In the genomic region with DNA sequence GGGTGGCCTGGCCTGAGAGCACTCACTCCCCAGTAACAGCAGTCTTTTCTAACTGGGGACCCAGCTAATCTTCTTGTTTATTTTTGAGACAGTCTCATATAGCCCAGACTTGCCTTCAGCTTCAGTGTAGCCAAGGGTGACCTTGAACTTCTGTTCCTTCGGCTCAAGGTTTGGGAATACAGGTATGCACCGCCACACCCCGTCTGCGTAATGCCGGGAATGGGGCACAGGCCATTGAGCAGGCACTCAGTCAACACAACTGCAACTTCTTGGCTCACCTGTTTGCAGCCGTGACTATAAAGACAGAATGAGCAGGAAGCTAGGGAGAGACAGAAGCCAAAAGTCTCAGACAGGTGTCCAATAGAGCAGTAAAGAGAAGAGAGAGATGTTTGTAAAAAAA, we compare ENCODE assay signal across 33 mouse cellular contexts. TPM values are rescaled to one million over a fixed set of nuclear protein-coding genes. Genes with fewer than 3 reads are reported as not detected.
DNase-seq lines count a peak whose midpoint lies in the region; ATAC-seq and TF ChIP-seq lines count a peak whose summit lies in the region.
"Had no signal": no experiment of that assay in that cellular context is flagged by ENCODE, and none has a peak within 500 bp of the region (broad histone marks: within the 10 kb centered on the region; RNA-seq: fewer than 3 reads in every experiment).

No protein-coding gene starts in this region.

- H3K27me3 ChIP-seq in kidney, adult 2 months (replicated peaks; ENCODE audit: control insufficient read depth, insufficient read depth, low read length) = no peaks in the 10 kb centered on the region
- H3K27me3 ChIP-seq in kidney, embryonic 15.5 days = peaks cover 40% of the 10 kb centered on the region
- 0 out of 2 replicates have a peak, but pooled peaks cover 12% of the 10 kb centered on the region for H3K27me3 ChIP-seq in intestine, postnatal 0 days (replicated peaks; ENCODE audit: control insufficient read depth, insufficient read depth, low read length)
- H3K27me3 ChIP-seq in stomach, postnatal 0 days (ENCODE audit: control insufficient read depth, insufficient read depth, low read length) = no peaks in the 10 kb centered on the region

- TF ChIP-seq EP300 in stomach, postnatal 0 days (optimal IDR thresholded peaks at IDR 0.05) = no peak

- no peak overlapping the region for H3K9ac ChIP-seq in kidney, embryonic 15.5 days
- no peak overlapping the region for H3K9ac ChIP-seq in intestine, postnatal 0 days (ENCODE audit: low read depth, low read length)
- no peak overlapping the region for H3K9ac ChIP-seq in stomach, postnatal 0 days (ENCODE audit: low read length)
- H3K9ac ChIP-seq: liver, embryonic 13.5 days; midbrain, embryonic 13.5 days; neural tube, embryonic 12.5 days had no signal

- no peak for TF ChIP-seq CTCF in kidney, adult 2 months (conservative IDR thresholded peaks at IDR 0.05; ENCODE audit: insufficient read depth, insufficient read length, low read depth, low read length)
- no peak for TF ChIP-seq CTCF in intestine, postnatal 0 days (IDR thresholded peaks at IDR 0.05; ENCODE audit: low read depth)
- TF ChIP-seq CTCF in stomach, postnatal 0 days (IDR thresholded peaks at IDR 0.05; ENCODE audit: low read depth) = no peak

- H3K9me3 ChIP-seq in kidney, embryonic 15.5 days (replicated peaks) = no peaks in the 10 kb centered on the region
- no peaks in the 10 kb centered on the region for H3K9me3 ChIP-seq in intestine, postnatal 0 days (ENCODE audit: control insufficient read depth)
- H3K9me3 ChIP-seq in stomach, postnatal 0 days (ENCODE audit: control insufficient read depth, low read length) = no peaks in the 10 kb centered on the region
- H3K9me3 ChIP-seq: embryonic facial prominence, embryonic 10.5 days; heart, embryonic 10.5 days; liver, embryonic 13.5 days; megakaryocyte, embryonic 14.5 days; midbrain, embryonic 13.5 days; neural tube, embryonic 12.5 days had no signal

- peak; percentile 65 for DNase-seq in kidney, adult 2 months
- DNase-seq in ES-CJ7 (ENCODE audit: low read depth, low spot score) = peak; percentile 67
- peak; percentile 79 for DNase-seq in stomach, postnatal 0 days (ENCODE audit: low spot score)
- DNase-seq in ovary, adult 18-20 months (ENCODE audit: low spot score) = no peak
- DNase-seq in natural killer cell, adult 2 months (ENCODE audit: low spot score in 2 of 2) = no peak
- DNase-seq: adrenal gland, postnatal 25 days; cerebellum, adult 9-11 months; gastrocnemius, postnatal 10 days; heart, postnatal 4 days; layer of hippocampus, adult 9-11 months; liver, embryonic 13.5 days; lung, adult 2 months; lung, postnatal 36 days; retina, postnatal 1 day; right cerebral cortex, postnatal 25 days; spleen, adult 18-20 months; thymus, adult 2 months; thymus, postnatal 4 days had no signal

- H3K4me3 ChIP-seq in kidney, adult 2 months (ENCODE audit: insufficient read depth, low read depth, low read length) = no peak overlapping the region
- H3K4me3 ChIP-seq in kidney, embryonic 15.5 days (replicated peaks) = no peak overlapping the region
- no peak overlapping the region for H3K4me3 ChIP-seq in intestine, postnatal 0 days (ENCODE audit: low read depth, low read length)
- no peak overlapping the region for H3K4me3 ChIP-seq in stomach, postnatal 0 days (ENCODE audit: low read depth, low read length)
- H3K4me3 ChIP-seq: embryonic facial prominence, embryonic 10.5 days; heart, embryonic 10.5 days; liver, embryonic 13.5 days; megakaryocyte, embryonic 14.5 days; midbrain, embryonic 13.5 days; neural tube, embryonic 12.5 days had no signal

- WGBS in kidney, adult 2 months = 52% methylated on average over 6 of the region's 6 CpGs
- 70% methylated on average over 6 of the region's 6 CpGs for WGBS in kidney, embryonic 15.5 days
- 52% methylated on average over 6 of the region's 6 CpGs for WGBS in intestine, postnatal 0 days
- WGBS in stomach, postnatal 0 days = 56% methylated on average over 6 of the region's 6 CpGs

- no peaks in the 10 kb centered on the region for H3K36me3 ChIP-seq in kidney, adult 2 months (ENCODE audit: control insufficient read depth, insufficient read depth, low read length)
- H3K36me3 ChIP-seq in kidney, embryonic 15.5 days = peaks cover 13% of the 10 kb centered on the region
- H3K36me3 ChIP-seq in intestine, postnatal 0 days (ENCODE audit: control insufficient read depth, insufficient read depth) = no peaks in the 10 kb centered on the region
- H3K36me3 ChIP-seq in stomach, postnatal 0 days (ENCODE audit: control insufficient read depth, insufficient read depth, low read length) = peaks cover 4% of the 10 kb centered on the region; the same call in 1 of the 2 replicates
- H3K36me3 ChIP-seq: liver, embryonic 13.5 days had no signal

- H3K27ac ChIP-seq in kidney, adult 2 months (ENCODE audit: insufficient read depth, low read depth, low read length) = peak overlapping the region; percentile 67
- H3K27ac ChIP-seq in kidney, embryonic 15.5 days = no peak overlapping the region
- no peak overlapping the region for H3K27ac ChIP-seq in intestine, postnatal 0 days (ENCODE audit: low read depth, low read length)
- no peak overlapping the region for H3K27ac ChIP-seq in stomach, postnatal 0 days (replicated peaks)
- H3K27ac ChIP-seq: embryonic facial prominence, embryonic 10.5 days; heart, embryonic 10.5 days; liver, embryonic 13.5 days; midbrain, embryonic 13.5 days; neural tube, embryonic 12.5 days had no signal

- no peak overlapping the region for H3K4me2 ChIP-seq in kidney, embryonic 15.5 days
- H3K4me2 ChIP-seq in intestine, postnatal 0 days (replicated peaks; ENCODE audit: low read depth) = no peak overlapping the region
- H3K4me2 ChIP-seq in stomach, postnatal 0 days (replicated peaks; ENCODE audit: low read depth) = no peak overlapping the region
- H3K4me2 ChIP-seq: liver, embryonic 13.5 days; midbrain, embryonic 13.5 days; neural tube, embryonic 12.5 days had no signal

- H3K4me1 ChIP-seq in kidney, adult 2 months (ENCODE audit: control insufficient read depth, insufficient read depth, low read length) = no peaks in the 10 kb centered on the region
- peaks cover 8% of the 10 kb centered on the region; the same call in 1 of the 2 replicates for H3K4me1 ChIP-seq in kidney, embryonic 15.5 days
- no peaks in the 10 kb centered on the region for H3K4me1 ChIP-seq in intestine, postnatal 0 days (replicated peaks; ENCODE audit: control insufficient read depth, insufficient read depth, low read length)
- no peaks in the 10 kb centered on the region for H3K4me1 ChIP-seq in stomach, postnatal 0 days (replicated peaks; ENCODE audit: control insufficient read depth, insufficient read depth)

- TF ChIP-seq POLR2A in kidney, adult 2 months (IDR thresholded peaks at IDR 0.05; ENCODE audit: low read depth, low read length) = no peak

- no peak for ATAC-seq in kidney, embryonic 15.5 days (replicated peaks; ENCODE audit: low FRiP score)
- peak; percentile 30; the same call in 1 of the 2 replicates for ATAC-seq in intestine, postnatal 0 days
- ATAC-seq in stomach, postnatal 0 days (ENCODE audit: low FRiP score, low TSS enrichment) = peak; percentile 69
- ATAC-seq: CD4-positive, CD25-positive, alpha-beta regulatory T cell, adult 4 months; forebrain, embryonic 16.5 days; hindbrain, embryonic 16.5 days; midbrain, embryonic 13.5 days had no signal

RNA-seq across cellular contexts. Expression of a gene that starts 7.2 kb away (rescaled TPM):
- 6.1 and 9.4 TPM in 2 replicates for polyA plus RNA-seq in kidney, adult 2 months (2012; rRNA removed)
- 1.8 and 2.0 TPM in 2 replicates for polyA plus RNA-seq in kidney, embryonic 15.5 days (2015; fragmentation: Nextera tagmentation; extraction: Ambion mirVana)
- 0.10 TPM in 1 of 2 replicates, not detected in the other for polyA plus RNA-seq in intestine, postnatal 0 days (2015; fragmentation: Nextera tagmentation; extraction: Ambion mirVana)
- polyA plus RNA-seq in stomach, postnatal 0 days (2015; fragmentation: Nextera tagmentation; extraction: Ambion mirVana) = 5.8 and 6.1 TPM in 2 replicates
- polyA plus RNA-seq: embryonic facial prominence, embryonic 10.5 days; forebrain, embryonic 16.5 days; heart, embryonic 16.5 days; neural tube, embryonic 12.5 days had no signal

RNA-seq across cellular contexts. Expression of a gene that starts 14.9 kb away (rescaled TPM):
- not detected in 2 replicates for polyA plus RNA-seq in kidney, adult 2 months (2012; rRNA removed)
- 0.28 TPM in 1 of 2 replicates, not detected in the other for polyA plus RNA-seq in kidney, embryonic 15.5 days (2015; fragmentation: Nextera tagmentation; extraction: Ambion mirVana)
- polyA plus RNA-seq in intestine, postnatal 0 days (2015; fragmentation: Nextera tagmentation; extraction: Ambion mirVana) = not detected in 2 replicates
- polyA plus RNA-seq in stomach, postnatal 0 days (2015; fragmentation: Nextera tagmentation; extraction: Ambion mirVana) = 0.28 TPM in 1 of 2 replicates, not detected in the other
- polyA plus RNA-seq: brain, embryonic 14.5 days; CD4-positive, CD25-positive, alpha-beta regulatory T cell, adult 4 months; embryonic facial prominence, embryonic 10.5 days; heart, embryonic 10.5 days; hindbrain, embryonic 16.5 days; kidney, postnatal 0 days; limb, embryonic 14.5 days; liver, embryonic 13.5 days; lung, adult 2 months; stomach, embryonic 14.5 days; thymus, adult 2 months had no signal

RNA-seq across cellular contexts. Expression of a gene that starts 43.0 kb away (rescaled TPM):
- polyA plus RNA-seq in kidney, adult 2 months (2012; rRNA removed) = 87.5 and 111 TPM in 2 replicates
- polyA plus RNA-seq in kidney, embryonic 15.5 days (2015; fragmentation: Nextera tagmentation; extraction: Ambion mirVana) = 40.9 and 41.8 TPM in 2 replicates
- polyA plus RNA-seq in intestine, postnatal 0 days (2015; fragmentation: Nextera tagmentation; extraction: Ambion mirVana) = 27.7 and 28.3 TPM in 2 replicates
- 18.7 and 20.4 TPM in 2 replicates for polyA plus RNA-seq in stomach, postnatal 0 days (2015; fragmentation: Nextera tagmentation; extraction: Ambion mirVana)

RNA-seq across cellular contexts. Expression of a gene that starts 44.0 kb away (rescaled TPM):
- 32.7 and 46.2 TPM in 2 replicates for polyA plus RNA-seq in kidney, adult 2 months (2012; rRNA removed)
- 37.6 and 41.8 TPM in 2 replicates for polyA plus RNA-seq in kidney, embryonic 15.5 days (2015; fragmentation: Nextera tagmentation; extraction: Ambion mirVana)
- 23.5 and 26.6 TPM in 2 replicates for polyA plus RNA-seq in intestine, postnatal 0 days (2015; fragmentation: Nextera tagmentation; extraction: Ambion mirVana)
- polyA plus RNA-seq in stomach, postnatal 0 days (2015; fragmentation: Nextera tagmentation; extraction: Ambion mirVana) = 14.7 TPM in 2 replicates

RNA-seq across cellular contexts. Expression of a gene that starts 58.2 kb away (rescaled TPM):
- 49.7 and 56.2 TPM in 2 replicates for polyA plus RNA-seq in kidney, adult 2 months (2012; rRNA removed)
- polyA plus RNA-seq in kidney, embryonic 15.5 days (2015; fragmentation: Nextera tagmentation; extraction: Ambion mirVana) = 15.6 and 16.4 TPM in 2 replicates
- 105 and 118 TPM in 2 replicates for polyA plus RNA-seq in intestine, postnatal 0 days (2015; fragmentation: Nextera tagmentation; extraction: Ambion mirVana)
- 34.0 and 36.4 TPM in 2 replicates for polyA plus RNA-seq in stomach, postnatal 0 days (2015; fragmentation: Nextera tagmentation; extraction: Ambion mirVana)

Comparison
In these comparisons a context has a peak if more than half of its experiments do, and no peak if none do; other contexts are left out.
1. DNase-seq: peak in kidney, adult 2 months (single experiment), ES-CJ7 (single experiment) and stomach, postnatal 0 days (single experiment); none in ovary, adult 18-20 months (single experiment) and natural killer cell, adult 2 months (0 of 2).